Mouse (Mus musculus): Measurements from ENCODE around the gene Irgc1.

DNA sequence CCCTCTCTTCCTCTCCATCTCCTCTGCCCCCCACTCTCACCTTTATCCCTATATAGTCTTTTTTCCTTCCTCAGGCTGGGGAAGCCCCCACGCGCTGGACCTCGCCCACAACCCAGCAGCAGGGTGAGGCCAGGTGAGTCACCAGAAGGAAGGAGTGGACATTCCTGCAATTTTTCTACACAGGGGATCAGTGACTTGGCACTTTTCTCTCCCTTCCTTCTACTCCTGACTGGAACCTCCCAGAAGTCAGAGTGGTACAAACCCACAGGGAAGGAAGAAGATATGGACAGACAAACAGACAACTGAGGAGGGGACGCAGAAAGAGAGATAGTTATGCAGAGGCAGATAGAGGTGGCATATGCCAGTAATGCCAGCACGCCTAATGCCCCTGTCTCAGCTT is 7.3 kb upstream of the Irgc1 start:
- TF ChIP-seq TAL1 (IDR thresholded peaks at IDR 0.05; ENCODE audit: low read length): no peak
- TF ChIP-seq GATA1 (IDR thresholded peaks at IDR 0.05; ENCODE audit: low read length): no peak

Measured in erythroblast, embryonic 14.5 days (primary cell).